Mouse (Mus musculus) bone marrow, adult 2 months (tissue): ENCODE data around the gene Osbp2. TPM values are rescaled to one million over a fixed set of nuclear protein-coding genes. Genes with fewer than 3 reads are reported as not detected.

Experiments
- H3K27ac ChIP-seq: fragments of 200-500 bp; 2 replicates; pipeline ENCODE4 v1.5.1; 2012; ENCODE audit warnings: low read depth, mild to moderate bottlenecking, control low read depth, inconsistent platforms, low read length; ENCODE audit not compliant: control insufficient read depth, poor library complexity, insufficient read depth
- H3K4me1 ChIP-seq: fragments of 200-500 bp; 2 replicates; pipeline ENCODE4 v1.6.1; 2011; ENCODE audit warnings: low read length; ENCODE audit not compliant: control insufficient read depth, insufficient read depth
- H3K4me3 ChIP-seq: fragments of 200-500 bp; replicated peaks from 2 replicates; pipeline ENCODE3; 2011; ENCODE audit warnings: mild to moderate bottlenecking, low read depth, low read length, control low read depth; ENCODE audit not compliant: control insufficient read depth
- CTCF ChIP-seq: fragments of 200-500 bp; IDR thresholded peaks from 2 replicates; pipeline ENCODE4 v1.5.1; 2011; ENCODE audit warnings: low read length, control low read depth; ENCODE audit not compliant: control insufficient read depth, insufficient read depth
- POLR2A ChIP-seq: fragments of 200-500 bp; IDR thresholded peaks from 2 replicates; pipeline ENCODE4 v1.6.1; 2011; ENCODE audit warnings: low read depth, mild to moderate bottlenecking, control low read depth, low read length, borderline replicate concordance; ENCODE audit not compliant: control insufficient read depth
- WGBS: fragments of 180-500 bp; shearing (Covaris S2); methylation state at CpG from one replicate; pipeline ENCODE4 v1.1.7; 2018; 5-methylcytosine and 5-hydroxymethylcytosine counted together
- polyA plus RNA-seq: library from polyadenylated mRNA; stranded (reverse); fragments of >200 nt; gene quantifications from 2 replicates; pipeline ENCODE4 v1.2.4, GENCODE M21; 2011; ENCODE audit warnings: low replicate concordance; ENCODE audit not compliant: missing spikeins, insufficient read depth, insufficient read length

The Osbp2 gene
- polyA plus RNA-seq, 1 experiment, result not detected

GRCm38 (mm10) chr11:3704404-3704803, 159.3 kb downstream of the Osbp2 start:
- no peak for TF ChIP-seq CTCF
- TF ChIP-seq POLR2A, result no peak
- no peak overlapping the region for H3K4me3 ChIP-seq
- H3K27ac ChIP-seq, result no peak overlapping the region
- no peaks in the 10 kb centered on the region for H3K4me1 ChIP-seq
- WGBS, result 75% methylated on average over 8 of the region's 8 CpGs

- 75% methylated on average over 7 of the region's 7 CpGs for WGBS
- Histone ChIP-seq H3K4me1 (no peaks in the 10 kb centered on the region), H3K27ac (no peak overlapping the region), H3K4me3 (no peak overlapping the region)
- no peak for TF ChIP-seq POLR2A
- TF ChIP-seq CTCF, result no peak
Measured at GRCm38 (mm10) chr11:3703089-3703992, 160.4 kb downstream of the Osbp2 start.

- 86% methylated on average over 3 of the region's 3 CpGs for WGBS
- TF ChIP-seq POLR2A (no peak), CTCF (no peak)
- H3K4me1 ChIP-seq, result no peaks in the 10 kb centered on the region
- H3K27ac ChIP-seq, result no peak overlapping the region
- no peak overlapping the region for H3K4me3 ChIP-seq
Measured at GRCm38 (mm10) chr11:3697441-3697840, 166.3 kb downstream of the Osbp2 start.

GRCm38 (mm10) chr11:3696086-3696616, 167.6 kb downstream of the Osbp2 start:
- 80% methylated on average over 5 of the region's 5 CpGs for WGBS
- H3K4me3 ChIP-seq, result no peak overlapping the region
- TF ChIP-seq POLR2A (no peak), CTCF (no peak)
- no peak overlapping the region for H3K27ac ChIP-seq
- H3K4me1 ChIP-seq, result no peaks in the 10 kb centered on the region

- Histone ChIP-seq H3K4me1 (no peaks in the 10 kb centered on the region), H3K27ac (no peak overlapping the region), H3K4me3 (no peak overlapping the region)
- TF ChIP-seq POLR2A (no peak), CTCF (no peak)
- 84% methylated on average over 2 of the region's 2 CpGs for WGBS
Measured at GRCm38 (mm10) chr11:3691746-3692145, 172.0 kb downstream of the Osbp2 start.

GRCm38 (mm10) chr11:3686885-3687284, 176.8 kb downstream of the Osbp2 start:
- WGBS, result 77% methylated on average over 2 of the region's 2 CpGs
- Histone ChIP-seq H3K27ac (no peak overlapping the region), H3K4me3 (no peak overlapping the region), H3K4me1 (no peaks in the 10 kb centered on the region)
- TF ChIP-seq POLR2A (no peak), CTCF (no peak)

- no peaks in the 10 kb centered on the region for H3K4me1 ChIP-seq
- no peak overlapping the region for H3K27ac ChIP-seq
- no peak overlapping the region for H3K4me3 ChIP-seq
- TF ChIP-seq CTCF (no peak), POLR2A (no peak)
- WGBS, result 85% methylated on average over 2 of the region's 2 CpGs
Measured at GRCm38 (mm10) chr11:3686318-3686717, 177.4 kb downstream of the Osbp2 start.

GRCm38 (mm10) chr11:3685431-3685830, 178.3 kb downstream of the Osbp2 start:
- H3K27ac ChIP-seq, result no peak overlapping the region
- WGBS, result 88% methylated on average over 8 of the region's 8 CpGs

More at GRCm38 (mm10) chr11:3685431-3685830, 178.3 kb downstream of the Osbp2 start:
- TF ChIP-seq POLR2A, result no peak
- TF ChIP-seq CTCF, result no peak
- H3K4me3 ChIP-seq, result no peak overlapping the region
- no peaks in the 10 kb centered on the region for H3K4me1 ChIP-seq
